ENCODE assay signal across 12 mouse cellular contexts in genomic region chr7:45722348-45722713, GRCm38 (mm10). TPM values are rescaled to one million over a fixed set of nuclear protein-coding genes. Genes with fewer than 3 reads are reported as not detected.
DNase-seq lines count a peak whose midpoint lies in the region; ATAC-seq and TF ChIP-seq lines count a peak whose summit lies in the region.
"Had no signal": no experiment of that assay in that cellular context is flagged by ENCODE, and none has a peak within 500 bp of the region (broad histone marks: within the 10 kb centered on the region; RNA-seq: fewer than 3 reads in every experiment).

No protein-coding gene starts in this region.

- H3K27ac ChIP-seq in hindbrain, embryonic 13.5 days, result no peak overlapping the region
- H3K27ac ChIP-seq in hindbrain, embryonic 16.5 days (ENCODE audit: low read depth, low read length), result no peak overlapping the region
- H3K27ac ChIP-seq in liver, embryonic 14.5 days, result no peak overlapping the region

- H3K36me3 ChIP-seq in hindbrain, embryonic 13.5 days, result peaks cover 81% of the 10 kb centered on the region
- H3K36me3 ChIP-seq in hindbrain, embryonic 16.5 days (ENCODE audit: control insufficient read depth, insufficient read depth, low read length), result peaks cover 31% of the 10 kb centered on the region
- H3K36me3 ChIP-seq in liver, embryonic 14.5 days (replicated peaks; ENCODE audit: control insufficient read depth, insufficient read depth, low read depth), result peaks cover 41% of the 10 kb centered on the region

- no peaks in the 10 kb centered on the region for H3K9me3 ChIP-seq in hindbrain, embryonic 13.5 days
- no peaks in the 10 kb centered on the region for H3K9me3 ChIP-seq in hindbrain, embryonic 16.5 days (ENCODE audit: control insufficient read depth, low read length)
- no peaks in the 10 kb centered on the region for H3K9me3 ChIP-seq in liver, embryonic 14.5 days (ENCODE audit: control insufficient read depth, low read length)

- ATAC-seq in hindbrain, embryonic 13.5 days (ENCODE audit: low FRiP score), result no peak
- ATAC-seq in hindbrain, embryonic 16.5 days, result no peak
- ATAC-seq in liver, embryonic 14.5 days (ENCODE audit: insufficient read depth), result no peak

- TF ChIP-seq EP300 in liver, embryonic 14.5 days (IDR thresholded peaks at IDR 0.05; ENCODE audit: low read depth), result no peak

- H3K4me3 ChIP-seq in hindbrain, embryonic 13.5 days, result no peak overlapping the region
- no peak overlapping the region for H3K4me3 ChIP-seq in hindbrain, embryonic 16.5 days (ENCODE audit: low read length)
- no peak overlapping the region for H3K4me3 ChIP-seq in liver, embryonic 14.5 days (ENCODE audit: insufficient read depth in 1 of 2, low read depth in 2 of 2, low read length in 2 of 2)

- peaks cover 31% of the 10 kb centered on the region for H3K4me1 ChIP-seq in hindbrain, embryonic 13.5 days (replicated peaks)
- H3K4me1 ChIP-seq in hindbrain, embryonic 16.5 days (ENCODE audit: control insufficient read depth, insufficient read depth, low read depth, low read length), result peaks cover 14% of the 10 kb centered on the region
- H3K4me1 ChIP-seq in liver, embryonic 14.5 days (replicated peaks; ENCODE audit: control insufficient read depth in 2 of 2, insufficient read depth in 2 of 2, low read length in 1 of 2), result peaks cover 3 to 8% of the 10 kb centered on the region in 2 experiments; a peak in 1 of 4 replicates

- WGBS in hindbrain, embryonic 13.5 days, result 89% methylated on average over 13 of the region's 13 CpGs
- WGBS in hindbrain, embryonic 16.5 days, result 82% methylated on average over 12 of the region's 13 CpGs
- WGBS in liver, embryonic 14.5 days (ENCODE audit: insufficient replicate concordance), result 83% methylated on average over 13 of the region's 13 CpGs

- H3K4me2 ChIP-seq in hindbrain, embryonic 13.5 days, result no peak overlapping the region
- no peak overlapping the region for H3K4me2 ChIP-seq in hindbrain, embryonic 16.5 days (ENCODE audit: low read length)
- H3K4me2 ChIP-seq in liver, embryonic 14.5 days (ENCODE audit: low read depth), result no peak overlapping the region

- TF ChIP-seq CTCF in liver, embryonic 14.5 days (IDR thresholded peaks at IDR 0.05; ENCODE audit: low read depth), result peak; percentile 27; the same call in 1 of the 2 replicates

- 0 out of 2 replicates have a peak overlapping the region, but pooled peaks have one; percentile 35 for H3K9ac ChIP-seq in hindbrain, embryonic 13.5 days
- no peak overlapping the region for H3K9ac ChIP-seq in hindbrain, embryonic 16.5 days (ENCODE audit: low read depth, low read length)
- no peak overlapping the region for H3K9ac ChIP-seq in liver, embryonic 14.5 days (replicated peaks)

- no peaks in the 10 kb centered on the region for H3K27me3 ChIP-seq in hindbrain, embryonic 13.5 days
- no peaks in the 10 kb centered on the region for H3K27me3 ChIP-seq in hindbrain, embryonic 16.5 days (replicated peaks; ENCODE audit: control insufficient read depth, insufficient read depth, low read length)
- H3K27me3 ChIP-seq in liver, embryonic 14.5 days (ENCODE audit: control insufficient read depth, insufficient read depth, low read length), result no peaks in the 10 kb centered on the region

- DNase-seq in ZHBTc4 (ENCODE audit: low read depth, low spot score), result peak; percentile 55
- DNase-seq in cerebellum, postnatal 10 days, result peak; percentile 62 to 66
- no peak for DNase-seq in liver, embryonic 14.5 days (ENCODE audit: low read depth in 3 of 3, low spot score in 3 of 3)
- no peak for DNase-seq in lung, postnatal 14 days
- no peak for DNase-seq in lung, postnatal 25 days (ENCODE audit: low spot score)
- DNase-seq in urinary bladder, adult 18-20 months (ENCODE audit: low spot score in 2 of 2), result no peak
- DNase-seq: kidney, adult 9 months; lung, postnatal 10 days; right cerebral cortex, postnatal 14 days had no signal

RNA-seq across cellular contexts. Expression of gene Fam83e, which starts 1.3 kb away (rescaled TPM):
- polyA plus RNA-seq in hindbrain, embryonic 13.5 days (2015; fragmentation: Nextera tagmentation; extraction: Ambion mirVana), result 0.48 and 0.83 TPM in 2 replicates
- 0.37 and 0.44 TPM in 2 replicates for polyA plus RNA-seq in hindbrain, embryonic 16.5 days (2015; fragmentation: Nextera tagmentation; extraction: Ambion mirVana)
- 0.31 and 0.32 TPM in 2 replicates for polyA plus RNA-seq in liver, embryonic 14.5 days (2012; rRNA removed)
- polyA plus RNA-seq in liver, embryonic 14.5 days (2014; fragmentation: Nextera tagmentation; extraction: Ambion mirVana), result 0.14 and 0.32 TPM in 2 replicates

RNA-seq across cellular contexts. Expression of gene Spaca4, which starts 3.3 kb away (rescaled TPM):
- not detected in 2 replicates for polyA plus RNA-seq in hindbrain, embryonic 13.5 days (2015; fragmentation: Nextera tagmentation; extraction: Ambion mirVana)
- not detected in 2 replicates for polyA plus RNA-seq in hindbrain, embryonic 16.5 days (2015; fragmentation: Nextera tagmentation; extraction: Ambion mirVana)
- not detected in 2 replicates for polyA plus RNA-seq in liver, embryonic 14.5 days (2012; rRNA removed)
- polyA plus RNA-seq in liver, embryonic 14.5 days (2014; fragmentation: Nextera tagmentation; extraction: Ambion mirVana), result not detected in 2 replicates
- polyA plus RNA-seq: heart, embryonic 16.5 days had no signal

RNA-seq across cellular contexts. Expression of gene Sphk2, which starts 4.5 kb away (rescaled TPM):
- polyA plus RNA-seq in hindbrain, embryonic 13.5 days (2015; fragmentation: Nextera tagmentation; extraction: Ambion mirVana), result 24.1 and 25.0 TPM in 2 replicates
- polyA plus RNA-seq in hindbrain, embryonic 16.5 days (2015; fragmentation: Nextera tagmentation; extraction: Ambion mirVana), result 23.9 and 28.3 TPM in 2 replicates
- 7.6 and 9.1 TPM in 2 replicates for polyA plus RNA-seq in liver, embryonic 14.5 days (2012; rRNA removed)
- 5.8 and 9.0 TPM in 2 replicates for polyA plus RNA-seq in liver, embryonic 14.5 days (2014; fragmentation: Nextera tagmentation; extraction: Ambion mirVana)

RNA-seq across cellular contexts. Expression of gene Rpl18, which starts 7.1 kb away (rescaled TPM):
- polyA plus RNA-seq in hindbrain, embryonic 13.5 days (2015; fragmentation: Nextera tagmentation; extraction: Ambion mirVana), result 626 and 633 TPM in 2 replicates
- polyA plus RNA-seq in hindbrain, embryonic 16.5 days (2015; fragmentation: Nextera tagmentation; extraction: Ambion mirVana), result 508 and 537 TPM in 2 replicates
- 499 and 605 TPM in 2 replicates for polyA plus RNA-seq in liver, embryonic 14.5 days (2012; rRNA removed)
- polyA plus RNA-seq in liver, embryonic 14.5 days (2014; fragmentation: Nextera tagmentation; extraction: Ambion mirVana), result 832 and 846 TPM in 2 replicates

RNA-seq across cellular contexts. Expression of gene Dbp, which starts 17.4 kb away (rescaled TPM):
- polyA plus RNA-seq in hindbrain, embryonic 13.5 days (2015; fragmentation: Nextera tagmentation; extraction: Ambion mirVana), result 2.9 and 3.6 TPM in 2 replicates
- polyA plus RNA-seq in hindbrain, embryonic 16.5 days (2015; fragmentation: Nextera tagmentation; extraction: Ambion mirVana), result 3.2 and 3.3 TPM in 2 replicates
- polyA plus RNA-seq in liver, embryonic 14.5 days (2012; rRNA removed), result 0.69 and 0.80 TPM in 2 replicates
- 0.51 and 0.54 TPM in 2 replicates for polyA plus RNA-seq in liver, embryonic 14.5 days (2014; fragmentation: Nextera tagmentation; extraction: Ambion mirVana)

Comparison
In these comparisons a context has a peak if more than half of its experiments do, and no peak if none do; other contexts are left out.
1. DNase-seq: peak in ZHBTc4 (single experiment) and cerebellum, postnatal 10 days (2 of 2); none in liver, embryonic 14.5 days (0 of 3), lung, postnatal 14 days (single experiment), lung, postnatal 25 days (single experiment) and urinary bladder, adult 18-20 months (0 of 2).